Mouse (Mus musculus): ENCODE data around the gene Rimbp2. TPM values are rescaled to one million over a fixed set of nuclear protein-coding genes. Genes with fewer than 3 reads are reported as not detected.

The Rimbp2 gene
- polyA plus RNA-seq, 1 experiment from 2014 or later: 6.8 TPM

GRCm38 (mm10) chr5:128834126-128834525 is 119.2 kb downstream of the Rimbp2 start:
- ATAC-seq (replicated peaks): no peak
- 60% methylated on average over 8 of the region's 8 CpGs for WGBS
- Histone ChIP-seq H3K27ac (no peak overlapping the region), H3K9me3 (no peaks in the 10 kb centered on the region), H3K4me2 (no peak overlapping the region), H3K4me3 (no peak overlapping the region), H3K4me1 (no peaks in the 10 kb centered on the region), H3K27me3 (replicated peaks) (no peaks in the 10 kb centered on the region), H3K36me3 (replicated peaks) (no peaks in the 10 kb centered on the region), H3K9ac (no peak overlapping the region)

- WGBS: 67% methylated on average over 3 of the region's 3 CpGs
- Histone ChIP-seq H3K27ac (no peak overlapping the region), H3K9ac (no peak overlapping the region), H3K27me3 (replicated peaks) (no peaks in the 10 kb centered on the region), H3K4me3 (no peak overlapping the region), H3K36me3 (replicated peaks) (no peaks in the 10 kb centered on the region), H3K4me2 (no peak overlapping the region), H3K9me3 (no peaks in the 10 kb centered on the region), H3K4me1 (peaks cover 4% of the 10 kb centered on the region; the same call in 1 of the 2 replicates)
- ATAC-seq (replicated peaks): no peak
These were observed 130.4 kb downstream of the Rimbp2 start for GRCm38 (mm10) chr5:128822843-128823242.

GRCm38 (mm10) chr5:128819638-128820285 is 133.5 kb downstream of the Rimbp2 start:
- no peak overlapping the region for H3K4me2 ChIP-seq
- H3K9me3 ChIP-seq: no peaks in the 10 kb centered on the region
- 39% methylated on average over 12 of the region's 12 CpGs for WGBS
- H3K4me3 ChIP-seq: no peak overlapping the region
- H3K36me3 ChIP-seq (replicated peaks): no peaks in the 10 kb centered on the region
- peaks cover 4% of the 10 kb centered on the region; the same call in 1 of the 2 replicates for H3K4me1 ChIP-seq
- ATAC-seq (replicated peaks): no peak
- no peak overlapping the region for H3K27ac ChIP-seq
- H3K9ac ChIP-seq: no peak overlapping the region
- H3K27me3 ChIP-seq (replicated peaks): no peaks in the 10 kb centered on the region

- H3K36me3 ChIP-seq (replicated peaks): no peaks in the 10 kb centered on the region
- no peak overlapping the region for H3K4me3 ChIP-seq
- no peaks in the 10 kb centered on the region for H3K27me3 ChIP-seq (replicated peaks)
- H3K4me2 ChIP-seq: no peak overlapping the region
- no peaks in the 10 kb centered on the region for H3K9me3 ChIP-seq
- no peak overlapping the region for H3K27ac ChIP-seq
- peaks cover 7% of the 10 kb centered on the region for H3K4me1 ChIP-seq
- WGBS: 65% methylated on average over 8 of the region's 8 CpGs
- no peak for ATAC-seq (replicated peaks)
- H3K9ac ChIP-seq: no peak overlapping the region
These were observed 137.7 kb downstream of the Rimbp2 start for GRCm38 (mm10) chr5:128815629-128816028.

GRCm38 (mm10) chr5:128815078-128815477 is 138.2 kb downstream of the Rimbp2 start:
- Histone ChIP-seq H3K4me2 (no peak overlapping the region), H3K27ac (no peak overlapping the region), H3K9ac (no peak overlapping the region), H3K9me3 (no peaks in the 10 kb centered on the region), H3K36me3 (replicated peaks) (no peaks in the 10 kb centered on the region), H3K4me3 (no peak overlapping the region), H3K27me3 (replicated peaks) (no peaks in the 10 kb centered on the region), H3K4me1 (peaks cover 12% of the 10 kb centered on the region)
- no peak for ATAC-seq (replicated peaks)
- 52% methylated on average over 6 of the region's 6 CpGs for WGBS

GRCm38 (mm10) chr5:128813121-128813520 is 140.2 kb downstream of the Rimbp2 start:
- H3K9me3 ChIP-seq: no peaks in the 10 kb centered on the region
- H3K9ac ChIP-seq: no peak overlapping the region
- no peak for ATAC-seq (replicated peaks)
- no peaks in the 10 kb centered on the region for H3K27me3 ChIP-seq (replicated peaks)
- no peak overlapping the region for H3K27ac ChIP-seq
- H3K4me2 ChIP-seq: no peak overlapping the region
- peaks cover 16% of the 10 kb centered on the region for H3K4me1 ChIP-seq
- no peaks in the 10 kb centered on the region for H3K36me3 ChIP-seq (replicated peaks)
- WGBS: 22% methylated on average over 11 of the region's 11 CpGs
- no peak overlapping the region for H3K4me3 ChIP-seq

GRCm38 (mm10) chr5:128811431-128811830 is 141.9 kb downstream of the Rimbp2 start:
- Histone ChIP-seq H3K4me1 (peaks cover 16% of the 10 kb centered on the region), H3K36me3 (replicated peaks) (no peaks in the 10 kb centered on the region), H3K4me2 (no peak overlapping the region), H3K4me3 (no peak overlapping the region), H3K9ac (no peak overlapping the region), H3K27me3 (replicated peaks) (no peaks in the 10 kb centered on the region), H3K9me3 (no peaks in the 10 kb centered on the region), H3K27ac (no peak overlapping the region)
- ATAC-seq (replicated peaks): no peak
- 79% methylated on average over 6 of the region's 6 CpGs for WGBS

- H3K9me3 ChIP-seq: no peaks in the 10 kb centered on the region
- H3K27me3 ChIP-seq (replicated peaks): no peaks in the 10 kb centered on the region
- peaks cover 16% of the 10 kb centered on the region for H3K4me1 ChIP-seq
- WGBS: 36% methylated on average over 12 of the region's 12 CpGs
- H3K4me3 ChIP-seq: no peak overlapping the region
- no peaks in the 10 kb centered on the region for H3K36me3 ChIP-seq (replicated peaks)
- no peak overlapping the region for H3K4me2 ChIP-seq
- no peak for ATAC-seq (replicated peaks)
- no peak overlapping the region for H3K9ac ChIP-seq
- peak overlapping the region; percentile 43 for H3K27ac ChIP-seq
These were observed 143.3 kb downstream of the Rimbp2 start for GRCm38 (mm10) chr5:128810006-128810405.

- H3K27me3 ChIP-seq (replicated peaks): no peaks in the 10 kb centered on the region
- H3K4me1 ChIP-seq: peaks cover 16% of the 10 kb centered on the region
- no peak overlapping the region for H3K4me3 ChIP-seq
- no peak overlapping the region for H3K4me2 ChIP-seq
- H3K36me3 ChIP-seq (replicated peaks): no peaks in the 10 kb centered on the region
- ATAC-seq (replicated peaks): no peak
- peak overlapping the region; percentile 43 for H3K27ac ChIP-seq
- 48% methylated on average over 5 of the region's 5 CpGs for WGBS
- H3K9ac ChIP-seq: no peak overlapping the region
- H3K9me3 ChIP-seq: no peaks in the 10 kb centered on the region
These were observed 143.9 kb downstream of the Rimbp2 start for GRCm38 (mm10) chr5:128809406-128809805.

- Histone ChIP-seq H3K4me1 (peaks cover 16% of the 10 kb centered on the region), H3K27me3 (replicated peaks) (no peaks in the 10 kb centered on the region), H3K4me3 (no peak overlapping the region), H3K27ac (no peak overlapping the region), H3K9ac (no peak overlapping the region), H3K9me3 (no peaks in the 10 kb centered on the region), H3K36me3 (replicated peaks) (no peaks in the 10 kb centered on the region), H3K4me2 (no peak overlapping the region)
- 66% methylated on average over 9 of the region's 9 CpGs for WGBS
- no peak for ATAC-seq (replicated peaks)
These were observed 144.6 kb downstream of the Rimbp2 start for GRCm38 (mm10) chr5:128808547-128809182.

GRCm38 (mm10) chr5:128807408-128807807 is 145.9 kb downstream of the Rimbp2 start:
- Histone ChIP-seq H3K27me3 (replicated peaks) (no peaks in the 10 kb centered on the region), H3K4me3 (no peak overlapping the region), H3K9ac (no peak overlapping the region), H3K9me3 (no peaks in the 10 kb centered on the region), H3K4me1 (peaks cover 16% of the 10 kb centered on the region), H3K27ac (no peak overlapping the region), H3K4me2 (no peak overlapping the region), H3K36me3 (replicated peaks) (no peaks in the 10 kb centered on the region)
- no peak for ATAC-seq (replicated peaks)
- 73% methylated on average over 9 of the region's 9 CpGs for WGBS

GRCm38 (mm10) chr5:128806296-128806998 is 146.8 kb downstream of the Rimbp2 start:
- H3K36me3 ChIP-seq (replicated peaks): no peaks in the 10 kb centered on the region
- H3K27me3 ChIP-seq (replicated peaks): no peaks in the 10 kb centered on the region
- H3K4me1 ChIP-seq: peaks cover 16% of the 10 kb centered on the region
- no peaks in the 10 kb centered on the region for H3K9me3 ChIP-seq
- WGBS: 82% methylated on average over 13 of the region's 13 CpGs
- no peak overlapping the region for H3K9ac ChIP-seq
- no peak overlapping the region for H3K4me3 ChIP-seq
- H3K27ac ChIP-seq: no peak overlapping the region
- H3K4me2 ChIP-seq: no peak overlapping the region
- no peak for ATAC-seq (replicated peaks)

Data from midbrain, embryonic 15.5 days (tissue).